Mouse (Mus musculus) embryonic facial prominence, embryonic 11.5 days (tissue): ENCODE data around the gene Filip1l. TPM values are rescaled to one million over a fixed set of nuclear protein-coding genes. Genes with fewer than 3 reads are reported as not detected.

Experiments
- ATAC-seq: fragments of 200-750 bp; cut with Nextera tagmentation; replicated peaks from 2 replicates; pipeline ENCODE4 v1.8.0; 2017; ENCODE audit warnings: low read depth; ENCODE audit not compliant: insufficient number of reproducible peaks, low FRiP score, low TSS enrichment
- DNase-seq: peaks from one replicate; pipeline ENCODE4 v3.0.0-alpha.2; 2015; ENCODE audit warnings: low spot score
- H3K27ac ChIP-seq: fragments of 300-500 bp; sonication (generic); replicated peaks from 2 replicates; pipeline ENCODE4 v1.5.1; 2014; ENCODE audit warnings: mild to moderate bottlenecking, low read depth, low read length, control low read depth
- H3K27me3 ChIP-seq: fragments of 300-500 bp; sonication (generic); 2 replicates; pipeline ENCODE4 v1.6.1; 2014; ENCODE audit warnings: mild to moderate bottlenecking, low read length, moderate library complexity, mixed read lengths; ENCODE audit not compliant: control insufficient read depth, insufficient read depth
- H3K36me3 ChIP-seq: fragments of 300-500 bp; sonication (generic); replicated peaks from 2 replicates; pipeline ENCODE4 v1.6.1; 2014; ENCODE audit warnings: low read depth, mild to moderate bottlenecking, low read length, moderate library complexity, mixed read lengths; ENCODE audit not compliant: control insufficient read depth, insufficient read depth
- H3K4me1 ChIP-seq: fragments of 300-500 bp; sonication (generic); 2 replicates; pipeline ENCODE4 v1.6.1; 2014; ENCODE audit warnings: low read length, mixed read lengths; ENCODE audit not compliant: control insufficient read depth, insufficient read depth
- H3K4me2 ChIP-seq: fragments of 300-500 bp; sonication (generic); 2 replicates; pipeline ENCODE4 v1.6.1; 2014; ENCODE audit warnings: low read depth, mild to moderate bottlenecking, control low read depth, low read length, moderate library complexity
- H3K4me3 ChIP-seq: fragments of 300-500 bp; sonication (generic); 2 replicates; pipeline ENCODE4 v1.5.1; 2014; ENCODE audit warnings: low read depth, low read length, control low read depth
- H3K9ac ChIP-seq: fragments of 300-500 bp; sonication (generic); replicated peaks from 2 replicates; pipeline ENCODE4 v1.6.1; 2014; ENCODE audit warnings: mild to moderate bottlenecking, control low read depth, low read length
- H3K9me3 ChIP-seq: fragments of 300-500 bp; sonication (generic); replicated peaks from 2 replicates; pipeline ENCODE4 v1.6.1; 2016; ENCODE audit warnings: mild to moderate bottlenecking, low read length, inconsistent platforms, mixed read lengths; ENCODE audit not compliant: control insufficient read depth
- WGBS: fragments of 180-500 bp; shearing (Covaris S2); extraction: QIAGEN DNeasy Blood & Tissue Kit; methylation state at CpG from one replicate; pipeline ENCODE4 v1.1.7; 2014; 5-methylcytosine and 5-hydroxymethylcytosine counted together
- polyA plus RNA-seq: library from polyadenylated mRNA; unstranded; fragments of >200 nt; fragmentation: Nextera tagmentation; extraction: Ambion mirVana; gene quantifications from 2 replicates; pipeline ENCODE4 v1.2.1, GENCODE M21; 2014

The Filip1l gene
- polyA plus RNA-seq, 1 experiment from 2014 or later: 24.2 TPM

DNA sequence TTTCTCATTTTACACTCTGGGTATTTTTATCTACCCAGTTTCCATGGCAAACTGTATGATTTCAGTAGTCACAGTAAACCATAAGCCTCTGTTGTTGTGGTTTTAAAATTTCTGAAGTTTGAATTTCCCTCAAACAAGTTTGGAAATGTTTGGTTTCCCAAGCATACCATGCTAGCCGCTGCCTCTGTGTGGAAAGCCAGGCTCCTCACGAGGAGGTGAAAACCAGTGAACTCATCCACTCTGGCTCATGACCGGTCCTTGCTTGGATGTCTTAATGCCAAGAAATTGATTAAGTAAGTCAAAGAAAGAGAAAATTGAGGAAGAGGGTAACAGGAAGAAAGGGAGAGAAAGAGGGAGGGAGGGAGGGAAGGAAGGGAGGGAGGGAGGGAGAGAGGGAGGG, 205.4 kb downstream of the Filip1l start:
- Histone ChIP-seq H3K4me2 (no peak overlapping the region), H3K27me3 (no peaks in the 10 kb centered on the region), H3K9ac (no peak overlapping the region), H3K36me3 (no peaks in the 10 kb centered on the region), H3K27ac (no peak overlapping the region), H3K4me3 (no peak overlapping the region), H3K9me3 (no peaks in the 10 kb centered on the region), H3K4me1 (no peaks in the 10 kb centered on the region)
- DNase-seq (no peak), ATAC-seq (no peak)
- 93% methylated on average over 3 of the region's 3 CpGs for WGBS

- ATAC-seq (no peak), DNase-seq (no peak)
- Histone ChIP-seq H3K36me3 (no peaks in the 10 kb centered on the region), H3K9ac (no peak overlapping the region), H3K9me3 (no peaks in the 10 kb centered on the region), H3K4me2 (no peak overlapping the region), H3K4me1 (no peaks in the 10 kb centered on the region), H3K27ac (no peak overlapping the region), H3K27me3 (no peaks in the 10 kb centered on the region), H3K4me3 (no peak overlapping the region)
- WGBS: 89% methylated on average over 1 of the region's 1 CpGs
Measured at GRCm38 (mm10) chr16:57560185-57560584, 207.3 kb downstream of the Filip1l start.

- 75% methylated on average over 3 of the region's 3 CpGs for WGBS
- no peak overlapping the region for H3K27ac ChIP-seq
- H3K4me3 ChIP-seq: no peak overlapping the region
- no peaks in the 10 kb centered on the region for H3K9me3 ChIP-seq
- DNase-seq: no peak
- H3K27me3 ChIP-seq: no peaks in the 10 kb centered on the region
- H3K9ac ChIP-seq: no peak overlapping the region
- no peak for ATAC-seq
- no peaks in the 10 kb centered on the region for H3K36me3 ChIP-seq
- H3K4me1 ChIP-seq: no peaks in the 10 kb centered on the region
- H3K4me2 ChIP-seq: no peak overlapping the region
Measured at GRCm38 (mm10) chr16:57563453-57563852, 210.6 kb downstream of the Filip1l start.

DNA sequence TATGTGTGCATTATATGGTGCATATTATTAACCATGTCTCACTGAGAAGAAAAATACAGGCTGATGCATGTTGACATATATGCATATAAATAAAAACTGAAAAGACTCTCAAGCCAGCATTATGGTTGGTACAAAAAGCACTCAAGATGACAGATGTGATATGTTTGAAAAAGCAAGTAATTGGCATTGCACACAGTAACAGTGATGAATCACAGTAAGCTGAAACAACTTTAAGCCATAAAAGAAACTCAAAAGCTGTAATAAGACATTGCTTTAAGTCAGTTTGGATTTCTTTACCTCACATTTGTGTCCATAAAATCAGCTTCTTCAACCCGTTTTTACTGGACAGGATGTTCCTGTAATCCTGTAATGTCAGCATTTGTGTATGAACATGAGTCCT, 211.9 kb downstream of the Filip1l start:
- DNase-seq (no peak), ATAC-seq (no peak)
- no peaks in the 10 kb centered on the region for H3K36me3 ChIP-seq
- H3K4me2 ChIP-seq: no peak overlapping the region
- no peak overlapping the region for H3K27ac ChIP-seq
- H3K9me3 ChIP-seq: no peaks in the 10 kb centered on the region
- no peaks in the 10 kb centered on the region for H3K27me3 ChIP-seq
- 68% methylated on average over 1 of the region's 1 CpGs for WGBS
- no peaks in the 10 kb centered on the region for H3K4me1 ChIP-seq
- no peak overlapping the region for H3K4me3 ChIP-seq
- no peak overlapping the region for H3K9ac ChIP-seq

DNA sequence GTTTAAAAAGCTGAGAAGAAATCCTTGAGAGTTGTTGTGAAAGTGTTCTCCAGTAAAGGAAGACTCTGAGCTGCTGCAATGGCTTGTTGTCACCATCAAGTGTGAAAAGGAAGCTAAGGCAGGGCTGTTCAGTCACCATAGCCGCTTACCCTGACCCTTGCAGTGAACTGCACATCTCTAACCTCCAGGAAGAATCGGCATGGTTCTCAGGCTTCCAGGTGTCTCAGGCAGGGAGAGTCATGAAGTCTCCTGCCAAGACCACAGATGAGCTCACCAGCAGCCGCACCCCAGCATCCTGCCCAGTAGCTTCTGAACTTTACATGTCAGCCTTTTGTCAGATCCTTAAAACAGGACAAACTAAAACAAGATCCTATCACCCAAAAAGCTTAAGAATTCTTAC, 213.3 kb downstream of the Filip1l start:
- Histone ChIP-seq H3K9me3 (no peaks in the 10 kb centered on the region), H3K4me2 (no peak overlapping the region), H3K36me3 (no peaks in the 10 kb centered on the region), H3K4me3 (no peak overlapping the region), H3K9ac (no peak overlapping the region), H3K27me3 (no peaks in the 10 kb centered on the region), H3K27ac (no peak overlapping the region), H3K4me1 (no peaks in the 10 kb centered on the region)
- no peak for DNase-seq
- WGBS: 83% methylated on average over 3 of the region's 3 CpGs
- ATAC-seq: no peak

DNA sequence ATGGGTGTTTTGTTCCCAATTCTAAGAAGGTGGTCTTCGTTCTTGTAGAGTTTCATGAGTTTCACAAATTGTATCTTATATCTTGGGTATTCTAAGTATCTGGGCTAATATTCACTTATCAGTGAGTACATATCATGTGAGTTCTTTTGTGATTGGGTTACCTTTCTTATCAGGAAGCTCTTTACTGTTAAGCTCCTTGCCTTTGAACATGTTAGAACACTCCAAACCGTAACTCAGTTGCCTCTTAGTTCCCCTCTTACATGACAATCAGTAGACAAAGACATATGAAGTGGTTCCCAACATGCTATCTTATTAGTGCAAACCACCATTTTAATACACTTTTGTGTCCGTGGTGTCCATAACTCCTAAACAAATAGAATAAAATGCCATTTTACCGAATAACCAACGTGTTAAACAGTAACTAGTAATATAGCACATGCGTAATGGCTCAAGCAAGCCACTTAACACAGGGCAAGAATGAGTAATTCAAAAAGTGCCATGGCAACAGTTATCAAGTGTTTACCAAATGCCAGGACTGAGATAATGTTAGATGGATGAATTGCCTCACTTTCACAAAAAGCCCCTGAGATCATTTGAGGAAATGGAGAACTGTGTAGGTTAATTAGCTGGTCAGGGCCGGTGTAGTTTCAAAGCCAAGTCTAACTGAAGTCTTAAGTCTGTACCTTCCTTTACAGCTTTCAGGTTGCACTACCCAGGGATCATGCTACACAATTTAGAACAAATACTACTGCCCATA, 215.9 kb downstream of the Filip1l start:
- Histone ChIP-seq H3K4me2 (no peak overlapping the region), H3K27ac (no peak overlapping the region), H3K9me3 (no peaks in the 10 kb centered on the region), H3K36me3 (no peaks in the 10 kb centered on the region; the same call in 1 of the 2 replicates), H3K4me3 (no peak overlapping the region), H3K4me1 (no peaks in the 10 kb centered on the region), H3K27me3 (no peaks in the 10 kb centered on the region), H3K9ac (no peak overlapping the region)
- no peak for DNase-seq
- ATAC-seq: no peak
- 91% methylated on average over 7 of the region's 7 CpGs for WGBS

GRCm38 (mm10) chr16:57570789-57571311, 218.0 kb downstream of the Filip1l start:
- H3K4me2 ChIP-seq: no peak overlapping the region
- 86% methylated on average over 5 of the region's 5 CpGs for WGBS
- no peak overlapping the region for H3K9ac ChIP-seq
- DNase-seq: no peak
- H3K36me3 ChIP-seq: no peaks in the 10 kb centered on the region; the same call in 1 of the 2 replicates
- no peaks in the 10 kb centered on the region for H3K4me1 ChIP-seq
- ATAC-seq: no peak
- H3K27me3 ChIP-seq: no peaks in the 10 kb centered on the region
- H3K9me3 ChIP-seq: no peaks in the 10 kb centered on the region
- H3K27ac ChIP-seq: no peak overlapping the region
- H3K4me3 ChIP-seq: no peak overlapping the region

GRCm38 (mm10) chr16:57573831-57574230, 220.9 kb downstream of the Filip1l start:
- H3K27me3 ChIP-seq: no peaks in the 10 kb centered on the region
- WGBS: 91% methylated on average over 1 of the region's 1 CpGs
- no peaks in the 10 kb centered on the region for H3K9me3 ChIP-seq
- no peaks in the 10 kb centered on the region for H3K4me1 ChIP-seq
- ATAC-seq (no peak), DNase-seq (no peak)
- H3K4me3 ChIP-seq: no peak overlapping the region
- no peaks in the 10 kb centered on the region; the same call in 1 of the 2 replicates for H3K36me3 ChIP-seq
- no peak overlapping the region for H3K27ac ChIP-seq
- no peak overlapping the region for H3K9ac ChIP-seq
- H3K4me2 ChIP-seq: no peak overlapping the region
